Mouse (Mus musculus): ENCODE measurements at regions not wholly inside any gene's neighbourhood (a gene's known extent, or its start where the extent isn't known, plus 50 kb on each side); places are given as distances from the start of the nearest gene placed in this dataset.

GRCm38 (mm10) chr2:179265436-179265835 is 176.8 kb upstream of the Cdh4 start:
- Histone ChIP-seq H3K27ac (no peak overlapping the region), H3K36me3 (no peaks in the 10 kb centered on the region), H3K9ac (no peak overlapping the region), H3K4me2 (replicated peaks) (no peak overlapping the region), H3K9me3 (no peaks in the 10 kb centered on the region), H3K27me3 (0 out of 2 replicates have a peak, but pooled peaks cover 3% of the 10 kb centered on the region), H3K4me1 (no peaks in the 10 kb centered on the region), H3K4me3 (no peak overlapping the region)
- no peak for ATAC-seq (ENCODE audit: low FRiP score, low read depth)
- WGBS: 73% methylated on average over 5 of the region's 5 CpGs

GRCm38 (mm10) chr2:179277204-179277886 is 164.9 kb upstream of the Cdh4 start:
- WGBS: 90% methylated on average over 15 of the region's 15 CpGs
- Histone ChIP-seq H3K27ac (no peak overlapping the region), H3K36me3 (no peaks in the 10 kb centered on the region), H3K4me3 (no peak overlapping the region), H3K9me3 (no peaks in the 10 kb centered on the region), H3K4me1 (no peaks in the 10 kb centered on the region), H3K27me3 (no peaks in the 10 kb centered on the region), H3K4me2 (replicated peaks) (no peak overlapping the region), H3K9ac (no peak overlapping the region)
- no peak for ATAC-seq (ENCODE audit: low FRiP score, low read depth)

- H3K4me2 ChIP-seq (replicated peaks): no peak overlapping the region
- H3K4me1 ChIP-seq: no peaks in the 10 kb centered on the region
- H3K27ac ChIP-seq: no peak overlapping the region
- H3K4me3 ChIP-seq: no peak overlapping the region
- no peak for ATAC-seq (ENCODE audit: low FRiP score, low read depth)
- 88% methylated on average over 4 of the region's 4 CpGs for WGBS
- no peaks in the 10 kb centered on the region for H3K36me3 ChIP-seq
- no peaks in the 10 kb centered on the region for H3K9me3 ChIP-seq
- H3K27me3 ChIP-seq: no peaks in the 10 kb centered on the region
- H3K9ac ChIP-seq: no peak overlapping the region
Observed at GRCm38 (mm10) chr2:179277887-179278282, 164.3 kb upstream of the Cdh4 start.

- Histone ChIP-seq H3K9ac (no peak overlapping the region), H3K9me3 (no peaks in the 10 kb centered on the region), H3K36me3 (no peaks in the 10 kb centered on the region), H3K27me3 (no peaks in the 10 kb centered on the region), H3K4me2 (replicated peaks) (no peak overlapping the region), H3K4me3 (no peak overlapping the region), H3K27ac (no peak overlapping the region), H3K4me1 (no peaks in the 10 kb centered on the region)
- ATAC-seq (ENCODE audit: low FRiP score, low read depth): no peak
- 85% methylated on average over 6 of the region's 6 CpGs for WGBS
Observed at GRCm38 (mm10) chr2:179282276-179282675, 160.0 kb upstream of the Cdh4 start.

GRCm38 (mm10) chr2:179290394-179290793 is 151.8 kb upstream of the Cdh4 start:
- H3K27me3 ChIP-seq: no peaks in the 10 kb centered on the region
- H3K9me3 ChIP-seq: no peaks in the 10 kb centered on the region
- no peak overlapping the region for H3K4me3 ChIP-seq
- no peak overlapping the region for H3K27ac ChIP-seq
- H3K9ac ChIP-seq: no peak overlapping the region
- ATAC-seq (ENCODE audit: low FRiP score, low read depth): no peak
- H3K4me2 ChIP-seq (replicated peaks): no peak overlapping the region
- 0 out of 2 replicates have a peak, but pooled peaks cover 9% of the 10 kb centered on the region for H3K4me1 ChIP-seq
- 65% methylated on average over 5 of the region's 5 CpGs for WGBS
- H3K36me3 ChIP-seq: no peaks in the 10 kb centered on the region

- H3K36me3 ChIP-seq: no peaks in the 10 kb centered on the region
- no peaks in the 10 kb centered on the region for H3K9me3 ChIP-seq
- no peak for ATAC-seq (ENCODE audit: low FRiP score, low read depth)
- no peak overlapping the region for H3K9ac ChIP-seq
- H3K4me1 ChIP-seq: 0 out of 2 replicates have a peak, but pooled peaks cover 9% of the 10 kb centered on the region
- H3K27ac ChIP-seq: no peak overlapping the region
- no peak overlapping the region for H3K4me2 ChIP-seq (replicated peaks)
- H3K4me3 ChIP-seq: no peak overlapping the region
- 90% methylated on average over 1 of the region's 1 CpGs for WGBS
- no peaks in the 10 kb centered on the region for H3K27me3 ChIP-seq
Observed at GRCm38 (mm10) chr2:179291046-179291563, 151.1 kb upstream of the Cdh4 start.

- Histone ChIP-seq H3K4me2 (replicated peaks) (no peak overlapping the region), H3K4me3 (no peak overlapping the region), H3K27me3 (no peaks in the 10 kb centered on the region), H3K36me3 (no peaks in the 10 kb centered on the region), H3K9ac (no peak overlapping the region), H3K9me3 (no peaks in the 10 kb centered on the region), H3K4me1 (0 out of 2 replicates have a peak, but pooled peaks cover 9% of the 10 kb centered on the region), H3K27ac (no peak overlapping the region)
- no peak for ATAC-seq (ENCODE audit: low FRiP score, low read depth)
- 86% methylated on average over 8 of the region's 8 CpGs for WGBS
Observed at GRCm38 (mm10) chr2:179291958-179292357, 150.3 kb upstream of the Cdh4 start.

- Histone ChIP-seq H3K36me3 (no peaks in the 10 kb centered on the region), H3K9me3 (no peaks in the 10 kb centered on the region), H3K4me3 (no peak overlapping the region), H3K27ac (no peak overlapping the region), H3K4me2 (replicated peaks) (no peak overlapping the region), H3K4me1 (0 out of 2 replicates have a peak, but pooled peaks cover 9% of the 10 kb centered on the region), H3K27me3 (no peaks in the 10 kb centered on the region), H3K9ac (no peak overlapping the region)
- WGBS: 75% methylated on average over 4 of the region's 4 CpGs
- no peak for ATAC-seq (ENCODE audit: low FRiP score, low read depth)
Observed at GRCm38 (mm10) chr2:179292566-179292965, 149.7 kb upstream of the Cdh4 start.

- H3K9ac ChIP-seq: no peak overlapping the region
Observed at GRCm38 (mm10) chr2:179293114-179293513, 149.1 kb upstream of the Cdh4 start.

GRCm38 (mm10) chr2:179297057-179297456 is 145.2 kb upstream of the Cdh4 start:
- Histone ChIP-seq H3K9me3 (no peaks in the 10 kb centered on the region), H3K9ac (no peak overlapping the region), H3K36me3 (no peaks in the 10 kb centered on the region), H3K4me1 (no peaks in the 10 kb centered on the region), H3K4me2 (replicated peaks) (no peak overlapping the region), H3K4me3 (no peak overlapping the region), H3K27ac (no peak overlapping the region), H3K27me3 (no peaks in the 10 kb centered on the region)
- 82% methylated on average over 9 of the region's 9 CpGs for WGBS
- no peak for ATAC-seq (ENCODE audit: low FRiP score, low read depth)

More at GRCm38 (mm10) chr2:179293114-179293513, 149.1 kb upstream of the Cdh4 start:
- WGBS: 75% methylated on average over 8 of the region's 8 CpGs
- no peak overlapping the region for H3K4me3 ChIP-seq
- H3K36me3 ChIP-seq: no peaks in the 10 kb centered on the region
- no peaks in the 10 kb centered on the region for H3K27me3 ChIP-seq
- no peak overlapping the region for H3K27ac ChIP-seq
- H3K9me3 ChIP-seq: no peaks in the 10 kb centered on the region
- ATAC-seq (ENCODE audit: low FRiP score, low read depth): no peak
- H3K4me2 ChIP-seq (replicated peaks): no peak overlapping the region
- H3K4me1 ChIP-seq: 0 out of 2 replicates have a peak, but pooled peaks cover 9% of the 10 kb centered on the region

- WGBS: 38% methylated on average over 8 of the region's 8 CpGs
- H3K9ac ChIP-seq: no peak overlapping the region
- H3K27me3 ChIP-seq: peaks cover 10% of the 10 kb centered on the region; the same call in 1 of the 2 replicates
- no peak overlapping the region for H3K27ac ChIP-seq
- no peak for ATAC-seq (ENCODE audit: low FRiP score, low read depth)
- no peak overlapping the region for H3K4me3 ChIP-seq
- H3K4me1 ChIP-seq: peaks cover 18% of the 10 kb centered on the region
- no peaks in the 10 kb centered on the region for H3K9me3 ChIP-seq
- H3K36me3 ChIP-seq: no peaks in the 10 kb centered on the region
- no peak overlapping the region for H3K4me2 ChIP-seq (replicated peaks)
Observed at GRCm38 (mm10) chr2:179303765-179304164, 138.5 kb upstream of the Cdh4 start.

GRCm38 (mm10) chr2:179307286-179307931 is 134.8 kb upstream of the Cdh4 start:
- Histone ChIP-seq H3K4me1 (peaks cover 18% of the 10 kb centered on the region), H3K27ac (no peak overlapping the region), H3K4me3 (no peak overlapping the region), H3K4me2 (replicated peaks) (no peak overlapping the region), H3K36me3 (no peaks in the 10 kb centered on the region), H3K27me3 (peaks cover 10% of the 10 kb centered on the region; the same call in 1 of the 2 replicates), H3K9ac (no peak overlapping the region), H3K9me3 (no peaks in the 10 kb centered on the region)
- no peak for ATAC-seq (ENCODE audit: low FRiP score, low read depth)
- 15% methylated on average over 11 of the region's 11 CpGs for WGBS

Data from limb, embryonic 13.5 days (tissue).